Comparison of ENCODE assay signal across 14 mouse cellular contexts in the genomic region with DNA sequence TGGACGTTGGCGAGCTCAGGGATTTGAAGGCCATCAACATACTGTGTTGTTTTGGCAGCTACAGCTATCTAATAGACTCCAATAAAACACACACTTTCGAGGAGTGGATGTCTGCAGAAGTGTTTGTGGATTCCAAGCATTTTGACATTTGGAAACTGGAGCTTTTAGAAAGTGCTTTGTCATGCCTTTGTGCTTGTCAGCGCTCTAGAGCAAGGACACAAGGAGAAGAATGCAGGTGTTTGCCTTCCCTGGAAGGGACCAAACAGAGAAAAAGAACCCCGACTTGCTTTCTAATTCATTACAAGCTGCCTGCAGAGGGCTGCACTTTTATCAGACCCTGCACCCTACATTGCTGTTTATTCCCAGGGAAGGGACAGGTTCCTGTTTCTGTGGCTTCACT.
DNase-seq lines count a peak whose midpoint lies in the region; ATAC-seq and TF ChIP-seq lines count a peak whose summit lies in the region.
"Had no signal": no experiment of that assay in that cellular context is flagged by ENCODE, and none has a peak within 500 bp of the region (broad histone marks: within the 10 kb centered on the region; RNA-seq: fewer than 3 reads in every experiment).

No protein-coding gene starts in this region.

- no peaks in the 10 kb centered on the region for H3K27me3 ChIP-seq in midbrain, embryonic 11.5 days (ENCODE audit: control insufficient read depth, insufficient read depth, low read length)
- H3K27me3 ChIP-seq: limb, embryonic 12.5 days; midbrain, embryonic 13.5 days had no signal

- ATAC-seq in midbrain, embryonic 11.5 days (ENCODE audit: low FRiP score), result no peak
- ATAC-seq: intestine, postnatal 0 days; midbrain, embryonic 13.5 days had no signal

- DNase-seq in kidney, adult 9 months, result peak; percentile 45
- no peak for DNase-seq in kidney, adult 8-10 months
- peak; percentile 23 for DNase-seq in lung, postnatal 25 days (ENCODE audit: low spot score)
- no peak for DNase-seq in lung, adult 2 months
- peak; percentile 53 for DNase-seq in ZHBTc4 (ENCODE audit: low read depth, low spot score)
- DNase-seq in midbrain, embryonic 11.5 days (ENCODE audit: low spot score, missing footprints), result no peak
- no peak for DNase-seq in cerebellum, postnatal 10 days
- DNase-seq: thymus, adult 2 months had no signal

- H3K4me2 ChIP-seq in midbrain, embryonic 11.5 days, result no peak overlapping the region
- H3K4me2 ChIP-seq: heart, embryonic 11.5 days; limb, embryonic 12.5 days; midbrain, embryonic 13.5 days had no signal

- no peaks in the 10 kb centered on the region for H3K9me3 ChIP-seq in midbrain, embryonic 11.5 days (ENCODE audit: control insufficient read depth, low read length)
- H3K9me3 ChIP-seq: forebrain, embryonic 10.5 days; hindbrain, embryonic 10.5 days; limb, embryonic 12.5 days; midbrain, embryonic 13.5 days had no signal

- H3K36me3 ChIP-seq in midbrain, embryonic 11.5 days (ENCODE audit: control insufficient read depth, insufficient read depth, low read length), result no peaks in the 10 kb centered on the region
- H3K36me3 ChIP-seq: forebrain, embryonic 10.5 days; midbrain, embryonic 13.5 days had no signal

- H3K4me1 ChIP-seq in lung, adult 2 months (ENCODE audit: control insufficient read depth, insufficient read depth, low read length), result peaks cover 6% of the 10 kb centered on the region
- no peaks in the 10 kb centered on the region for H3K4me1 ChIP-seq in midbrain, embryonic 11.5 days (ENCODE audit: control insufficient read depth, insufficient read depth, low read length)
- H3K4me1 ChIP-seq: limb, embryonic 12.5 days; midbrain, embryonic 13.5 days had no signal

- H3K9ac ChIP-seq in midbrain, embryonic 11.5 days (ENCODE audit: low read length), result no peak overlapping the region
- H3K9ac ChIP-seq: limb, embryonic 12.5 days; midbrain, embryonic 13.5 days had no signal

- 37% methylated on average over 5 of the region's 5 CpGs for WGBS in lung, adult 2 months
- WGBS in midbrain, embryonic 11.5 days, result 78% methylated on average over 5 of the region's 5 CpGs

- H3K4me3 ChIP-seq in lung, adult 2 months (replicated peaks; ENCODE audit: extremely low read depth, low read depth, low read length), result no peak overlapping the region
- H3K4me3 ChIP-seq in midbrain, embryonic 11.5 days (ENCODE audit: low read depth, low read length), result no peak overlapping the region
- H3K4me3 ChIP-seq: forebrain, embryonic 10.5 days; hindbrain, embryonic 10.5 days; limb, embryonic 12.5 days; midbrain, embryonic 13.5 days had no signal

- H3K27ac ChIP-seq in midbrain, embryonic 11.5 days (ENCODE audit: low read depth, low read length), result no peak overlapping the region
- H3K27ac ChIP-seq: forebrain, embryonic 10.5 days; hindbrain, embryonic 10.5 days; limb, embryonic 12.5 days; midbrain, embryonic 13.5 days had no signal

- TF ChIP-seq CTCF in lung, adult 2 months (IDR thresholded peaks at IDR 0.05; ENCODE audit: insufficient read depth, low read length), result no peak

- no peak for TF ChIP-seq POLR2A in lung, adult 2 months (IDR thresholded peaks at IDR 0.05; ENCODE audit: borderline replicate concordance, extremely low read depth, low read depth, low read length)

Comparison
In these comparisons a context has a peak if more than half of its experiments do, and no peak if none do; other contexts are left out.
1. DNase-seq: peak in kidney, adult 9 months (single experiment), lung, postnatal 25 days (single experiment) and ZHBTc4 (single experiment); none in kidney, adult 8-10 months (0 of 2), lung, adult 2 months (single experiment), midbrain, embryonic 11.5 days (single experiment) and cerebellum, postnatal 10 days (0 of 2).